Mouse (Mus musculus): ENCODE results near the gene Ldb3. TPM values are rescaled to one million over a fixed set of nuclear protein-coding genes. Genes with fewer than 3 reads are reported as not detected.

Gene Ldb3
- total and polyA plus RNA-seq, 2 experiments from 2014 or later = 1.3 to 1.7 TPM

DNA sequence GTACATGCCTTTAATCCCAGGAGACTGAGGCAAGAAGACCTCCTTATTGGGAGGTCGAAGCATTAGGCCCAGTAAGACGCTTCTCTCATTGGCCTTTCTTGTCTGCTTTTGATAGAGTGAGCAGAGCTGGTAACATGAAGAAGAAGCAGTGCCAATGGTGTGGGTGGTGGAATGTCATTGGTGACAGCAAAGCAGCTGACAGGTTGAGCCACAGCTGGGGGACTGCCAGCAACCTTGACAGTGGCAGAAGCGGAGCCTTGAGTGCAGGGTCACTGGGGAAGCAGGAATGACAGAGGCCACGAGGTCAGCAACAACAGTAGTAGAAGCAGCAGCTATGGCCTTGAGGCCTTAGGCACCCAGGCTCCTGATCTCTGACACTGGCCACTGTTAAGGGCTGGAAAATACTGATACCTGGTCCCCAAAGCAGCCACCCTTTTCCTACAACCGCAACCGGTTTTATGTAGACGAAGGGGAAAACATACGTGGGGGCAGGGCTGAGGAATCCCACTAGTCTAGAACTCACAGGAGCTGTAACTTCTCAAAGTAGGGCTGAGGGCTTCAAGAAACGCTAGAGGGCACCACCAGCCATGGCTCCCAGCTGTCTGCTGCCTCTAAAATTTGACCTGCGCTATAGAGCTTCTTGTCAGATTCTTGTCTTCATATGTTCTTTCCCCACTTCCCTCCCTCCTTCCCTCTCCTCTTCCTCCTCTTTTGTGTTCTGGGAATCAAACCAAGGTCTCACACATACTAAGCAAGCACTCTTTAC, 32.3 kb upstream of the Ldb3 start:
- peak; percentile 59 for TF ChIP-seq CTCF (IDR thresholded peaks at IDR 0.05; ENCODE audit: low read depth)
- Histone ChIP-seq H3K4me1 (ENCODE audit: insufficient read depth, low read length) (no peaks in the 10 kb centered on the region), H3K4me2 (ENCODE audit: low read depth, low read length) (no peak overlapping the region), H3K4me3 (ENCODE audit: low read length) (no peak overlapping the region), H3K27me3 (ENCODE audit: insufficient read depth, low read length) (no peaks in the 10 kb centered on the region), H3K27ac (no peak overlapping the region), H3K9me3 (ENCODE audit: low read length) (no peaks in the 10 kb centered on the region), H3K36me3 (ENCODE audit: insufficient read depth, low read length) (no peaks in the 10 kb centered on the region), H3K9ac (replicated peaks; ENCODE audit: low read length) (no peak overlapping the region)
- 42% methylated on average over 10 of the region's 10 CpGs for WGBS
- ATAC-seq (no peak), DNase-seq (ENCODE audit: low spot score) (peak; percentile 46)

DNA sequence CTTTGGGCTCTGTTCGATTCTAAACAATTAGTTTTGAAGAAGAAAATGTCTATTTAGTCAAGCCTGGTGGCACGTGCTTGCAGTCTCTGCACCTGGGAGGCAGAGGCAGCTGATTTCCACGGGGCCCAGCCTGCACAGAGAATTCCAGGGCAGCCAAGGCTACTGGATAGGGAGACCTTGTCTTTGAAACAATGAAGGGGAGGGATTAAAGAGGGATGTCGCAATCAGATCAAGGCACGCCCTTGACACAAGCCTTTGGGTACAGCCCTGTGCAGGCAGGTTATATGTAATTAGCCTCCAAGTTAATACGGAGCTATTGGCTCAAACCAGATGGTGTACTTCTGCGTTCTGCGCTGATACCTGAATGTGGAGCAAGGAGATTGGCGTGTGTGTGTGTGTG, 30.3 kb upstream of the Ldb3 start:
- ATAC-seq = no peak
- WGBS = 33% methylated on average over 9 of the region's 9 CpGs
- Histone ChIP-seq H3K4me2 (ENCODE audit: low read depth, low read length) (no peak overlapping the region), H3K9ac (replicated peaks; ENCODE audit: low read length) (no peak overlapping the region), H3K27me3 (ENCODE audit: insufficient read depth, low read length) (0 out of 2 replicates have a peak, but pooled peaks cover 5% of the 10 kb centered on the region), H3K4me1 (ENCODE audit: insufficient read depth, low read length) (no peaks in the 10 kb centered on the region), H3K4me3 (ENCODE audit: low read length) (no peak overlapping the region), H3K9me3 (ENCODE audit: low read length) (no peaks in the 10 kb centered on the region), H3K27ac (no peak overlapping the region), H3K36me3 (ENCODE audit: insufficient read depth, low read length) (no peaks in the 10 kb centered on the region)
- no peak for TF ChIP-seq CTCF (IDR thresholded peaks at IDR 0.05; ENCODE audit: low read depth)
- DNase-seq (ENCODE audit: low spot score) = no peak

DNA sequence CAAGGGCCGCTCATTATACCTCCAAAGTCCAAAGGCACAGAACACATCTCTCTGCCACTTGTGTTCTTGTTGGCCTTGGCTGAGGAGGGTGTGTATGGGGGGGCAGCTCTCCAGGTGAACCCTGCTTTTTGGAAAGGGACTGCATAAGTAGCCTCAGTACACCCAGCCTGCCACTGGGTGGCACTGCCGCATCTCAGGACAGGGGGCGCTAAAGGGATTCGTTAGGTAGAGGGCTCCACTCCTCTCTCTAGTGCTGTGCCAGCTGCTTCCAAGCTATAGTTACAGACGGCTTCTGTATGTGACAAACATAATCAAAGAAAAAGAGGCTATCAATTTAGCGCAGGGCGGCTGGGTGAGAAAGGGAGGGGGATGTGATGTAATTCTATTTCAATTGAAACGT, 28.3 kb upstream of the Ldb3 start:
- peak; percentile 94 for DNase-seq (ENCODE audit: low spot score)
- no peak overlapping the region for H3K4me2 ChIP-seq (ENCODE audit: low read depth, low read length)
- peak; percentile 99 for TF ChIP-seq CTCF (IDR thresholded peaks at IDR 0.05; ENCODE audit: low read depth)
- H3K27me3 ChIP-seq (ENCODE audit: insufficient read depth, low read length) = 0 out of 2 replicates have a peak, but pooled peaks cover 8% of the 10 kb centered on the region
- H3K9ac ChIP-seq (replicated peaks; ENCODE audit: low read length) = no peak overlapping the region
- no peaks in the 10 kb centered on the region for H3K4me1 ChIP-seq (ENCODE audit: insufficient read depth, low read length)
- no peaks in the 10 kb centered on the region for H3K9me3 ChIP-seq (ENCODE audit: low read length)
- no peak overlapping the region for H3K4me3 ChIP-seq (ENCODE audit: low read length)
- WGBS = 2% methylated on average over 8 of the region's 8 CpGs
- no peaks in the 10 kb centered on the region for H3K36me3 ChIP-seq (ENCODE audit: insufficient read depth, low read length)
- ATAC-seq = peak; percentile 81
- H3K27ac ChIP-seq = no peak overlapping the region

DNA sequence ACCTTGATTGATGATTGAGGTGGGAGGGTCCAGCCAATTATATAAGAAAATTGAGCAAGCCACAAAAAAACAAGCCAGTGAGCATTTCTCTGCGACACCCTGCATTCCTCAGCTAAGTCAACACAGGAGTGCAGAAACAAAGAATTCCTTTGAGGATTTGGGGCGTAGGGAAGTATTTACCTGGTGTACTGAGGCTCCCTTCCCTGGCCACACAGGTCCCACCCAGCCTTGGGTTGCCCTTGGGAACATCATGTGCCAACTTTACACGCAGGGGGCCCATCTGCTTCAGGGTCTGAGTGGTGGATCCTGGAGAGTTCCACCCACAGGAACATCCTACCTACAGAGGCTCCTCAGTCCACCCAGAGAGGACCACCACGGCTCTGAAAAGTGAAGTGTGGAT, 27.1 kb upstream of the Ldb3 start:
- no peak for ATAC-seq
- no peak overlapping the region for H3K9ac ChIP-seq (replicated peaks; ENCODE audit: low read length)
- no peak overlapping the region for H3K4me2 ChIP-seq (ENCODE audit: low read depth, low read length)
- H3K9me3 ChIP-seq (ENCODE audit: low read length) = no peaks in the 10 kb centered on the region
- 50% methylated on average over 4 of the region's 4 CpGs for WGBS
- no peak for DNase-seq (ENCODE audit: low spot score)
- H3K4me3 ChIP-seq (ENCODE audit: low read length) = no peak overlapping the region
- TF ChIP-seq CTCF (IDR thresholded peaks at IDR 0.05; ENCODE audit: low read depth) = no peak
- H3K27ac ChIP-seq = no peak overlapping the region
- H3K36me3 ChIP-seq (ENCODE audit: insufficient read depth, low read length) = no peaks in the 10 kb centered on the region
- H3K4me1 ChIP-seq (ENCODE audit: insufficient read depth, low read length) = no peaks in the 10 kb centered on the region
- 0 out of 2 replicates have a peak, but pooled peaks cover 8% of the 10 kb centered on the region for H3K27me3 ChIP-seq (ENCODE audit: insufficient read depth, low read length)

DNA sequence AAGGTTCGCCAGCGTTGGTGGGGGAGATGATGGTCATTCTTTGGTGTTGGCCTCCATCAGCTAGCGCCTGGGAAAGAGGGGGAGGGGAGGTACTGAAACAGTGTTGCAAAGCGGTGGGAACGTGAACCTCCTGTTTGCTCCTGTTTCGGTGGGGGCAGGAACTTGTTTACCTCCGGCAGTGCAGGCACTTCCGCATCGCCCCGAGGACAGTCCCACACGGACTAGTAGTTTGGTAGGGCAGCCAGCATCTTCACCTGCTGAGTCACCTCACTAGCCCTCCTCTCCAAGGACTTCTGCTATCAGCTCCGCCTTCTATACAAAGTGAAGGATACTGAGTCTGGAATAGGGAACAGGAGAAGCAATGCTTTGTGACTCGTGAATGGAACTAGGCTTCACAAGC, 26.6 kb upstream of the Ldb3 start:
- Histone ChIP-seq H3K36me3 (ENCODE audit: insufficient read depth, low read length) (no peaks in the 10 kb centered on the region), H3K9me3 (ENCODE audit: low read length) (no peaks in the 10 kb centered on the region), H3K27ac (no peak overlapping the region), H3K4me2 (ENCODE audit: low read depth, low read length) (peak overlapping the region; percentile 51), H3K4me1 (ENCODE audit: insufficient read depth, low read length) (no peaks in the 10 kb centered on the region), H3K9ac (replicated peaks; ENCODE audit: low read length) (0 out of 2 replicates have a peak overlapping the region, but pooled peaks have one; percentile 13), H3K4me3 (ENCODE audit: low read length) (peak overlapping the region; percentile 15), H3K27me3 (ENCODE audit: insufficient read depth, low read length) (0 out of 2 replicates have a peak, but pooled peaks cover 8% of the 10 kb centered on the region)
- 3% methylated on average over 13 of the region's 13 CpGs for WGBS
- TF ChIP-seq CTCF (IDR thresholded peaks at IDR 0.05; ENCODE audit: low read depth) = no peak
- no peak for DNase-seq (ENCODE audit: low spot score)
- no peak for ATAC-seq

DNA sequence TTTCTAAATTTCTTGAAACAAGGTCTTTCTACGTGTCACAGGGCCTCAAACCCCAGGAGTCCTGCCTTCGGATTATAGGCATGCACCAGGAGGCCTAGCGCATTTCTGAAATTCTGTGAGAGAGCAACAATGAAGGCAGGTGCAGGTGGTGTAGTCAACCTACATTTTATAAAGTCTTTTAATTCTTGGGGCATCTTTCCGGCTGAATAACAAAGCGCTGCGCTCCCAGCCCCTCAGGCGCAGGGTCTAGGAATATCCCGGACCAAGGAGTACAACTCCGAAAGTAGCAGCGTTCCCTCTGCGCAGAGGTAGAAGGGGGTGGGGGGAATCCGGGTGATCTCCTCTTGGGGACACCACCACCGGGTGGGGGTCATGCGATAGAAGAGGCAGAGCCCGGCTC, 26.1 kb upstream of the Ldb3 start:
- H3K4me3 ChIP-seq (ENCODE audit: low read length) = peak overlapping the region; percentile 15
- H3K9me3 ChIP-seq (ENCODE audit: low read length) = no peaks in the 10 kb centered on the region
- H3K9ac ChIP-seq (replicated peaks; ENCODE audit: low read length) = no peak overlapping the region
- H3K27ac ChIP-seq = no peak overlapping the region
- peak overlapping the region; percentile 51 for H3K4me2 ChIP-seq (ENCODE audit: low read depth, low read length)
- WGBS = 15% methylated on average over 15 of the region's 15 CpGs
- ATAC-seq (no peak), DNase-seq (ENCODE audit: low spot score) (no peak)
- 0 out of 2 replicates have a peak, but pooled peaks cover 8% of the 10 kb centered on the region for H3K27me3 ChIP-seq (ENCODE audit: insufficient read depth, low read length)
- H3K4me1 ChIP-seq (ENCODE audit: insufficient read depth, low read length) = no peaks in the 10 kb centered on the region
- no peak for TF ChIP-seq CTCF (IDR thresholded peaks at IDR 0.05; ENCODE audit: low read depth)
- H3K36me3 ChIP-seq (ENCODE audit: insufficient read depth, low read length) = no peaks in the 10 kb centered on the region

DNA sequence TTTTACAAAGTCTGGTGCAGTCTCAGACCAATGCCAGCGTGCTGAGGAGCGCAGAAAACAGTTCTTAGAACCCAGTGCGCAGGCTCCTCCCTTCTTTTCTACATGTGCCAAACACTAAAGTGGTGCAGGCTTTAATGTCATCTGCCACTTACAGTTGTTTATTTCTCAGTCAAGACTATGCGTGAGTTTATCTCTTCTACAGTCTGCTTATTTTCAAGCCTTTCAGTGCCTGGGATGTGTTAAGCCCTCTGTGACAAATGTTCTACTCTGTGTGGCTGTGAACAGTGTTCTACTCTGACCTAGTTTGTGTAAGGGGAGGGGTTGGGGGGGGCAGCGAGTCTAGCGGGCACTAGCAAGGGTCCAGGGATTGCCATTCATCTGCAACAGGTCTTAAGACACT, 25.0 kb upstream of the Ldb3 start:
- H3K4me1 ChIP-seq (ENCODE audit: insufficient read depth, low read length) = no peaks in the 10 kb centered on the region
- H3K9me3 ChIP-seq (ENCODE audit: low read length) = no peaks in the 10 kb centered on the region
- no peak overlapping the region for H3K27ac ChIP-seq
- DNase-seq (ENCODE audit: low spot score) (no peak), ATAC-seq (no peak)
- TF ChIP-seq CTCF (IDR thresholded peaks at IDR 0.05; ENCODE audit: low read depth) = no peak
- H3K27me3 ChIP-seq (ENCODE audit: insufficient read depth, low read length) = 0 out of 2 replicates have a peak, but pooled peaks cover 8% of the 10 kb centered on the region
- H3K36me3 ChIP-seq (ENCODE audit: insufficient read depth, low read length) = no peaks in the 10 kb centered on the region
- WGBS = 63% methylated on average over 6 of the region's 6 CpGs
- no peak overlapping the region for H3K4me2 ChIP-seq (ENCODE audit: low read depth, low read length)
- no peak overlapping the region for H3K4me3 ChIP-seq (ENCODE audit: low read length)
- H3K9ac ChIP-seq (replicated peaks; ENCODE audit: low read length) = no peak overlapping the region
